Mouse (Mus musculus) small intestine, adult 2 months (tissue): ENCODE data around the gene Kirrel3.

Experiments
- CTCF ChIP-seq: fragments of 200-500 bp; IDR thresholded peaks from 2 replicates; pipeline ENCODE4 v1.5.1; 2012; ENCODE audit warnings: low read depth, mild to moderate bottlenecking, control low read depth, inconsistent platforms, low read length, moderate library complexity, mixed read lengths; ENCODE audit not compliant: insufficient replicate concordance, insufficient read length; ENCODE audit errors: extremely low read depth
- POLR2A ChIP-seq: fragments of 200-500 bp; IDR thresholded peaks from 2 replicates; pipeline ENCODE4 v1.6.1; 2012; ENCODE audit warnings: low read depth, mild to moderate bottlenecking, control low read depth, inconsistent platforms, low read length, moderate library complexity

GRCm38 (mm10) chr9:34488267-34488666 lies 2.6 kb downstream of the Kirrel3 start:
- TF ChIP-seq CTCF (no peak), POLR2A (no peak)
